Mouse (Mus musculus) E14TG2a.4 (cell line): ENCODE measurements around the gene Gramd1a.

Experiments used
- CTCF ChIP-seq: conservative IDR thresholded peaks from 2 replicates; pipeline ENCODE4 v1.5.1; 2014; ENCODE audit warnings: low read length
- NANOG ChIP-seq: IDR thresholded peaks from 2 replicates; pipeline ENCODE4 v1.6.1; 2014; ENCODE audit warnings: borderline replicate concordance, low read length, mixed read lengths
- POU5F1 ChIP-seq: IDR thresholded peaks from 2 replicates; pipeline ENCODE4 v1.6.1; 2014; ENCODE audit warnings: low read length, borderline replicate concordance

GRCm38 (mm10) chr7:31124381-31124780 lies 31.3 kb downstream of the Gramd1a start:
- TF ChIP-seq CTCF (no peak), NANOG (no peak), POU5F1 (no peak)
